Mouse (Mus musculus): ENCODE measurements at regions not wholly inside any gene's neighbourhood (a gene's known extent, or its start where the extent isn't known, plus 50 kb on each side); places are given as distances from the start of the nearest gene placed in this dataset.

DNA sequence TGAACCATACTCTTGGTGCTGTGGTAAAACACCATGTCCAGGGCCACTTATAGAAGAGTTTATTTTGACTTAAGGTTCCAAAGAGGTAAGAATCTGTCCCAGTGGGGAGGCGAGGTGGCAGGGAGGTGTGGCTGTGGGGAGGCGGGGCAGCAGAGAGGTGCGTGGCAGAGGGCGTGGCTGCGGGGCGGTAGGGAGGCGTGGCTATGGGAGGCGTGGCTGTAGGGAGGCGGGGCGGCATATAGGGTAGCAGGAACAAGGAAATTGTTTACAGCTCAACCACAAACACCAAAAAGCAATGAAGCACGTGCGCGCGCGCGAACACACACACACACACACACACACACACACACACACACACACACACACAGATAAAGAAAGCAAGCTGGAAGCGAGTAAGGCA is 62.0 kb upstream of the Ccdc60 start:
- Histone ChIP-seq H3K27ac (replicated peaks) (no peak overlapping the region), H3K27me3 (ENCODE audit: low read depth, poor library complexity, severe bottlenecking) (no peaks in the 10 kb centered on the region), H3K4me1 (no peaks in the 10 kb centered on the region), H3K4me3 (no peak overlapping the region), H3K36me3 (no peaks in the 10 kb centered on the region), H3K9me3 (replicated peaks) (no peaks in the 10 kb centered on the region)
- DNase-seq (ENCODE audit: low spot score): no peak
- WGBS: 67% methylated on average over 17 of the region's 17 CpGs

DNA sequence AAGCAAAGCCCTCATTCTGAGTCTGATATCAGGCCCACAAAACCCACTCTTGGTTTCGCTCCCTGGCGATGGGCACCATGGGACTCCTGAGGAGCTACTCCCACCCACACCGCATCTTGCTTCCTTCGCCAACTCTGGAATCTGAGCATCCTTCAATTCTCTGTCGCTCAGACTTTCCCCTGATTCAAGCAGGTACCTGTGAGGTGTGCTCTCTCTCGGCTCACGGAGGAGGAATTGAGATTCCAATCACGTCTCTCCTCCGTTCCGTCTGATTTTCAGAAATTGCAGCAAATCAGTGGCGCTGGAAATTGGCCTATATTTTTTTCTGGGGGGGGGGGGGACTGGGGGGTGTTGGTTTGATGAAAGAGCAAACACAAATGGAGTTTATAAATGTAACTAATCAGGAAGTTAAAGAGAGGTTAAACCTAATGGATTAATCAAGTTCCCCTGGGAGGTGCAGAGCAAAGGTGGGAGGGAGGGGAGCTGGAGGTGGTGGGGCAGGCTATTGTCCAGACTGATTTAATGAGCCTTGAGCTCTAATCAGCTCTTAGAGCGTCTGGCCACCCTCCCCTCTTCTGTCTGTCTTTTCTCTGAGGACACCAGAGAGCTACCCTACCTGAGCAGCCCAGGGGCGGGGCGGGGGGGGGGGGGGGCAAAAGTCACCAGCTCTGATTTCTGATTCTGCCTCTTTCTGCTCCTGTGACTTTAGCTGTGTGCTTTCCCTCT is 53.6 kb upstream of the Ccdc60 start:
- Histone ChIP-seq H3K36me3 (no peaks in the 10 kb centered on the region), H3K9me3 (replicated peaks) (no peaks in the 10 kb centered on the region), H3K27me3 (ENCODE audit: low read depth, poor library complexity, severe bottlenecking) (peaks cover 37% of the 10 kb centered on the region), H3K4me3 (no peak overlapping the region), H3K4me1 (peaks cover 22% of the 10 kb centered on the region), H3K27ac (replicated peaks) (no peak overlapping the region)
- 13% methylated on average over 14 of the region's 14 CpGs for WGBS
- DNase-seq (ENCODE audit: low spot score): no peak

DNA sequence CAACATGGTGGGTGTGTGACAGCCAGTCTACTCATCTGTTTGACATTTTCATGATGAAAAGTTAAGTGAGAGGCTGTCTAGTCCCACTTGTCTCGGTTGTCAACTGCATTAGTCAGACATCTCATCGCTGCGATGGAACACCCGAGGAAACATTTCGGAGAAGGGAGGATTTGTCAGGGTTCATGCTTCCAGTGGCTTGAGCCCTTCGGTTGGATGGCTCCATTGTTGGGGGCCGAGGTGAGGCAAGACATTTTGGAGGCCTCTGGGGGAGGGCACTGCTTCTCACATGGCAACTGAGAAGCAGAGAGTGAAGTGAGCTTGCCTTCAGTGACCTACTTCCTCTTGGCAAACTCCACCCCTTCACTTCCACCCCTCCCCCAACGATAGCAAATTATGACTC is 50.7 kb upstream of the Ccdc60 start:
- H3K27me3 ChIP-seq (ENCODE audit: low read depth, poor library complexity, severe bottlenecking): peaks cover 50% of the 10 kb centered on the region
- no peaks in the 10 kb centered on the region for H3K36me3 ChIP-seq
- no peaks in the 10 kb centered on the region for H3K9me3 ChIP-seq (replicated peaks)
- WGBS: 68% methylated on average over 8 of the region's 8 CpGs
- DNase-seq (ENCODE audit: low spot score): peak; percentile 31
- no peak overlapping the region for H3K27ac ChIP-seq (replicated peaks)
- H3K4me1 ChIP-seq: peaks cover 22% of the 10 kb centered on the region
- H3K4me3 ChIP-seq: no peak overlapping the region

Measured in midbrain, embryonic 10.5 days (tissue).